Mouse (Mus musculus) MN1 (cell line): ENCODE measurements around the gene Rfx1.

Experiments used
- DNase-seq: peaks from one replicate; pipeline ENCODE4 v3.0.0-alpha.2; 2016; ENCODE audit warnings: low spot score

Gene Rfx1

DNA sequence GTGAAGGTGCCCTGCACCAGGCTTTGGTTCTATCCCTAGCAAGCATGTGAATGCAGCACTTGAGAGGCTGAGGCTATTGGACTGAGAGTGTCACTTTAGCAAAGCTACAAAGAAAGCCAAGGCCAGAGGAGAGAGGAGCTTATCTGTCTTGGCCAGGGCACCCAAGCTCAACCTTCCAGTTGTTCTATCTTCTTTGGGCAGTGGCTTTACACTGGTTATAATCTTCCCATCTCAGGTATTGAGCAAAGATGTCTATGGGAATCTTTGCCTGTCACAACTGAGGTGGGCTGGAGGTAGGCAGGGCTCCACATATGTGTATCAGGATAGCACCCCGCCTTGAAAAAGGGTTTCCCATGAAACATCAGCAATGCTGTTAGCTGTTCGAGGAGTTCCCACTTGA is 6.4 kb upstream of the Rfx1 start:
- no peak for DNase-seq

DNA sequence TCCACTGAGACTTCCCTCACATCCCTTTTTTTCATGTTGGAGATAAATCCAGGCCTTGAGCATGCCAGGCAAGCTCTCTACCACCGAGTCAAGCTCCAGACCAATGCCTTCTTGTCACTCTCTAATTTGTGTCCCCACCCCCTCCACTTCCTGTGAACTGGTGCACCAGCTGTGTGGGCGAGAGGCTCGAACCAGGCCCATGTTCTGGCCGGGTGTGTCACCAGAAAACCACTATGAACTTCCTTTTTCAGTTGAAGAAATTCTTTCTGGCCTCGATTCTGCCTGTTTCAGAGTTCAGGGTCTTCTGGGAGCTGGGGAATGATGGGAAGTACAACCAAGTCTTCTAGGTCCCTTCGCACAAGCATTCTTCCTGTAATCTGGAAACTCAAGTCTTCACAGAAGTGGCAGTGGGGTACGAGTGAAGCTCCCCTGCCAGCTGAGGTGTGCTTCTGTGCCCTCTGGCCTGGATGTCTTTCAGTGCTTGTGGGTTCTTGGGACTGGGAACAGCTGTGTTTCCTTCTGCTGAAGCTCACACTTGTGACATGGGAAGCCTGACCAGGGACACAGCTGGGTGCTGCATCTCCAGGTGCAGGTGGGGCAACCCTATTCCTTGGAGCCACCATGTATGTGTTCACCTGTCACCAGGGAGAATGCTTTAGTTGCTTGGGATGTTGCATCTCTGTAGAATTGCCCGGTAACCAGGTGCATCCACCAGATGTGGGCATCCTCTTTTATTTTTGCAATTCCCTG is 2.6 kb upstream of the Rfx1 start:
- no peak for DNase-seq

DNA sequence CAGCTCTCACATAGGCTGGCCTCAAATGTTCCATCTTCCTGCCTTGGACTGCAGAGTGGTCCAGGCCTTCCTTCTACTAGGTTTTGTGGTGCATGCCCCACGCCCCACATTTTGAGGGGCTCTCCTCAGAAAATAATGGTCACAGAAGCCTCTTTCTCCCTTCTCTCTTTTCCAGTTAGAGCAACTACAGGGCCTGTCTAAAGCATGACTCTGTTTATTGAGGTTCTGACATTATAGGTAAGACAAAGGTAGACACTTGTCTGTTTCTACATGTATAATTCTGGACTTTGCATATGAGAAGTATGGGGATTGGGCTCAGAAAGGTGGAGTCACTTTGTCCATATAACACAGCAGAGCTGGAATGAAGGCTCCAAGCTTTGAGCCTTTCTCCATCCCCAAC is 1.6 kb upstream of the Rfx1 start, which contains the start of gene Gm10643:
TSS of gene Gm10643 (minus strand) at position 101 of the 400 bp plus-strand sequence.
- DNase-seq: no peak

DNA sequence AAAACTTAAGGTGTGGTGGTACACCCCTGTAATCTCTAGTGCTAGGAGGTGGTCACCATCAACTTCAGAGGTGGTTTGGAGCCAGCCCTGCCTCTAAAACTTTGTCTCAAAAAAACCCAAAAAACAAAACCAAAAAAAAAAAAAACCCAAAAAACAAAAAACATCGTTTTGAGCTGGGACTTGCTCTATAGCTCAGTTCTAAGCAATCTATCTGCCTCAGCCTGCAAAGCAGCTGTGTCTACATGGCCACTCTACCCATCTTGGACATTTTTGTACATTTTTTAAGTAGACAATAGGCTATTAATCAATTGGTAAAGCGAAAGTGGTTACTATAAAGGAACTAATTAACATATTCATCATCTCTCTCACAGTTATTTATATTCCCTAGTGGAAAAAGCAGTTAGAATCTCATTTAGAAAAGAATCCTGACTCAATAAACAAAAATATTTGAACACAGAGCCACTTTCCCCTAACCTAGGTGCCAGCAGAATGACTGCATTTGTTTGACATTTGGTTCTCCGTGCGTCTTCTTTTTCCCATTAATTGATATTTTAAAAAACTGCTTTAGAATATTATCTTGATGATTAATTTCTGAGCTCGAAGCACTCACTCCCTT is 1.1 kb upstream of the Rfx1 start:
- no peak for DNase-seq

DNA sequence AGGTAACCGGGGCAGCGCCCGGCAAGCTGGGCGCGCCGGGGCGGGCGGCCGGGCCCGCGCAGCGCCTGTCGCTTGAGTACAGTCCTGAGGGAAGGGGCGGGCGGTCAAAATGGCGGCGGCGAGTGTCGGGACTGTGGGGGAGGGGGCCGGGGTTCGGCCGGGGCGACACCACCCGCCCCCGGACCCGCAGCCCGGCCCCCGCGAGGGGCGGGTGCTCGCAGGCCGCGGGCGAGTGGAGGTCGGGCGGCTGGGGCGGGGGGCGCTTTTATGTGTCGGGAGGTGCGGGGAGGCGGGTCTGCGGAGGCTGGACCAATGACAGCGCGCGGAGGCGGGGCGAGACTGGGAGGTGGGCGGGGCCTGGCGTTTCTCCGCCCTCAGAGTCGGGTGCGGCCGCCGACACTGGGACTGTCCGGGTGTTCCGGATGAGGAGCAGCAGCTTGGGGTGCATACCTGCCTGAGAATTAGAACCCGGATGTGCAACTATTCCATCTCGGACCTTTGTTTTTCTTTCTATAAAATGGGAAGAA is 476 bp downstream of the Rfx1 start:
- peak; percentile 93 for DNase-seq

DNA sequence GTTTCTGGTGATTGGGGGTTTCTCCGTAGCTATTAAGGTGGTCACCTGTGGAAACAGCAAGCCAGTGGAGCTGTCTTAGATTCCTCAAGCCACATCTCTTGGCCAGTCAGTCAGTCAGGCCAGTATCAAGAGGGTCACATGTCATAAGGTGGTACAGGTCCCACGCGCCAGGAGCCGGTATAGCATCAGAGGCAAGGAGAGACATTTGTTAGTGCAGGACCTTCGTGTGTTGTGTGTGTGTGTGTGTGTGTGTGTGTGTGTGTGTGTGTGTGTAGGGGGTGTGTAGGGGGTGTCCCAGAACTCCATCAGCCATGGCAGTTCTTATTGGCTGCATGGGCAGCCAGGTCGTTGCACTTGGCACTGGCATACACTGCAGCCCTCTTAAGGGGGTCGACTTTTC is 1.3 kb downstream of the Rfx1 start:
- DNase-seq: no peak

DNA sequence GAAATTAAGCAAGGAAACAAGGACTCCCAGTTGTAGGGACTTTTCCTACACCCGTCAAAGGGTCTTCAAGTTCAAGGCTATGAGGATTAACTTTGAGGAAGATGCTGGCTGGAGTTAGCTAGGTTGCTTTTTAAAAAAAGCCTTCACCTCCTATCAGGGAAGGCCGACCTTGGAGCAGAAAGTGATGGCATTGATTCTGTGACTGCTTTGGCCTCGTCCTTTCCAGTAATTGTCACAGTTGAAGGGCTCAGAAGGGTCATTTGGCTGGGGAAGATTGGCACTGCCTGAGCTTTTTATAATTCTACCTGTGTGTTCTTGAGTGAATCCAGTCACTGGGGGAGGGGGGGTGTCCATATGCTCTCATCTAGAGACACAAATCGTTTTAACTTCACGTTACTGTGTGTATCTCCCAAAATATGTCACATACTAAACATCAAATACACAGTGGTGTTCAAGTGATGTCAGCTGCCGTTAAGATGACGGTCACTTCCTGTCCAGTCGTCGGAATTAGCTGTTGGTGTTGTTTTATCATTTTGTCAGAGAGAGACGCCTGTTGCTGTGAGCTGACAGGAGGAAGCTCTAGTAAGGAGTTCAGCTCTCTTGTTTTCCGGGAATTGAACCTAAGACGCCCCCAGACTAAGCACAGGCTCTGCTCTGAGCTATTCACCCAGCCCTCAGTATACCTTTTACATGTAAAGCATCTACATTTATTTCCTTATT is 1.8 kb downstream of the Rfx1 start:
- no peak for DNase-seq

DNA sequence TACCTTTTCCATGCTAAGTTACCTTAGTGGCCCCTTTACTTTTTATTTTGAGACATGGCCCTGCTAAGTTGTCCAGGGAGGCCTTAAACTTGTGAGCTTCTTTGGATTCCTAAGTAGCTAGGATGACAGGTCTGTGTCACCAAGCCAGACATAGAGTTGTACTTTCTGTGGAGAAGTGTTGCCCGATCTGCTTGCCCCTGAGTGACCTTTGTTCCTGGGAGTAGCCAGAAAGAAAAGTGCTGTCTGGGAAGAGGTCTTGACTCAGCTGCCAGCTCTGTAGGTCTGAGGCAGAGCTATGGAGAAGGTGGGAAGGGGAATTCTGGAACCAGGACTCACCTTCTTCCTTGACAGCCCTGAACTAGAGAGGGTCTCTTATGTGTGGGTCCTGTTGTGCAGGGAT is 2.5 kb downstream of the Rfx1 start:
- DNase-seq: no peak

DNA sequence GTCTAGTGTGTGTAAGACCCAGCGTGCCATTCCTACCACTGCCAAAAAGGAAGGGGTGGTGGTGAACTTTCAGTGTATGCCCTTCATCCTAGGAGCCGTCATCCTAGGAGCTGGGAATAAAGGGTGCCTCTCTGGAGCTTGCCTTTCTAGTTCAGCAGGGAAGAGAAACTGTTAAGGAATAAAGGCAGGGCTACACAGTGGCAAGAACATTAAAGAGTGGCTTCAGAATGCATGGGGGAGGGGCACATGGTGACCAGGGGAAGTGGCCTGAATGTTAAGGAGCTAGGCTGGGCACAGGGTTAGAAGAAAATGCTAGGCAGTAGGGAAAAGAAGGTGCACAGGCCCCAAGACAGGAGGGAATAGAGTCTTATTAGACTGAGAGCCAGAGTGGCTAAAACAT is 3.1 kb downstream of the Rfx1 start:
- DNase-seq: no peak

DNA sequence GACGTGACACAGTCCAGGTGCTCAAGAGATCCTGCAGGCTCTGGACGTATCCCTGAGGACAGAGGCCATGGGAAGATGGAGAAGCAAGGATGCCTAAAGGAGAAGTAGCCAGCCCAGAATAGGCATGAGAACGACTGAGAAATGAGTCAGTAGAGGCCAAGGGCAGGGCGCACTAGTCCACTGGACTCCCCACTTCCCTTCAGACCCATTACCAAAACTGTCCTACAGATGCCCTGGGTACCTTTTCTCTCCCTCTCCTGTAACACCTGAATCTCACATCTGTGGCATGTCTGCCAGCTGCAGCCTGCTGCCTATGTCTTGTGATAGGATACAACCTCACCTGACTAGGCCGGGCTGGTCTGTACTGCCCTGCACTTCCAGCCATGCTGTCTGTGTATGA is 3.6 kb downstream of the Rfx1 start:
- no peak for DNase-seq

DNA sequence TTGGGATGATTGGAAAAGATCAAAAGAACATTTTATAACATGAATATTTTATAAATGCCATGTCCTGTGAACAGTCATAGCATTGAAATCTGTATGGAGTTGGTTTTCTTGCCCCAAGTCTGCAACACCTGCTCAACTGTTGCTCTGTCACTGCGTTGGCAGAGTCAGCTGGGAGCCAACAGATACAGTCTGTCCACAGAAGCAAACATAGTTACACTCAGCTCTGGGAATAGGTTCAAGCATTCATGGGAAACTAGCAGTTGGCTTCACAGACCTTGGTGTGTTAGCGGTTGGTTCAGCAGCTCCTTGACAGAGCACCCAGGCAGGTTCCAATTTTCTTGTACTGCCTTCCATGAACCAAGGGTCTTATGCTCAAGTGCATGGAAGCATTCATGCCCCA is 4.0 kb downstream of the Rfx1 start:
- DNase-seq: no peak

DNA sequence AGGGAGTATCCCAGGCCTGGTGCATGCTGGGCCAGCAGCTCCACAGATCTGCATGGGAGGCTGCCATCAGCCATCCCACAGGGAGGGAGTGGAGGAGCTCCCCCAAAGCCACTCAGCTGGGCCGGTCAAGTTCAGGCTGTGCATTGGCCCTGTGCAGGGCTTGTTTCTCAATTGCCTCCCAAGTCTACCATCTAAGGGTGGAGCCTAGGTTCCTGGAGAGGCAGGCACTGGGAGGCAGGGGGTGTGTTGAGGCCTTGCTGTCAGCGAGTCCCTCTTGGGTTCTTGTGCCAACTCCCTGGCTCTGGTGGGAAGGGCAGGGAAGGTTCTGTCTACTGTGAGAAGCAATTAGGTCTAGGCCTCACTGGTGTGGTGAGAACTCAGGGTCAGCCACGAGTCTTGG is 5.3 kb downstream of the Rfx1 start:
- no peak for DNase-seq

DNA sequence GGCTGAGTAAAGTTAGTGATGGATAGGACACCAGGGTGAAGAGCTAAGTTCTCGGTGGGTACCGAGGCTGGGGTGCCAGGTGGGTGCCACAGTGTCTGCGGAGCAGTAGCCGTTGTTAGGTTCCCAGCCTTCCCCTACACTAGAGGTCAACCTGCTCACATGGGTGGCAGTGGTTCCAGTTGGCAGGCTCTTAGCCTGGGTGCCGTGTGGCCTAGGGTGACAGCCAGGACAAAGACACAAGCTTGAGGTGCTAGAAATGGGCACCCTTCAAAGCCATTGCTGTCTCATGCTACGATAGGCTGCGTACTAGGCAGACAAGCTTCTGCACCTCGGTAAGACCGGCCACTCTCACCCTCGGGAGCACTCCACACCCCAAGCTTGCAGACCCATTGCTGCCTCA is 5.7 kb downstream of the Rfx1 start:
- no peak for DNase-seq

DNA sequence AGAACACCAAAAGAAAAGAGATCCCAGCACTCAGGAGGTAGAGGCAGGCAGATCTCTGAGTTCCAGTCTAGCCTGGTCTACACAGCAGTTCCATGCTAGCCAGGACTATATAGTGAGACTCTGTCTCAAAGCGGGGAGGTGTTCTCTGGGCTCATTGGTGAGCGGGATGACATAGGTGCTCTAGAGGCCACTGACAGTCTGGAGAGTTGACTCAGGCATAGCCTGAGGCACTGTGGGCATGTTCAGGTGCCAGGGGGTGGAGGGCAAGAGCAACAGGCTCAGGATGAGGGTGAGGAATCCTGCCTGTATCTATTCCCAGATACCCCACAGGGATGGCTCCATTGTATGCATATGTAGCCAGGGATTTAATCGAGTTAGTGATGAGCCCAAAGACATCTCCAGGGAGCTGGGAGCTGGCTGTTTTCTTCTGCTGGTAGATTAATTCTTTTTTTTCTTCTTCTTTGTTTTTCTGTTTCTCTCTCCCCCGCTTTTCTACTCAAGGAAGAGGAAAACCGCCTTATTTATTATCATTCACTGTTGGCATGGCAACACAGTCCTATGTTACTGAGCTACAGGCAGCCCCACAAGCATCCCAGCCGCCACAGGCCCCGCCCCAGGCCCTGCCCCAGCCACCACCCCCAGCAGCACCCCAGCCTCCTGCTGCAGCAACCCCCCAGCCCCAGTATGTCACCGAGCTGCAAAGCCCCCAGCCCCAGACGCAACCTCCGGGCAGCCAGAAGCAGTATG is 6.8 kb downstream of the Rfx1 start:
- peak; percentile 55 for DNase-seq

DNA sequence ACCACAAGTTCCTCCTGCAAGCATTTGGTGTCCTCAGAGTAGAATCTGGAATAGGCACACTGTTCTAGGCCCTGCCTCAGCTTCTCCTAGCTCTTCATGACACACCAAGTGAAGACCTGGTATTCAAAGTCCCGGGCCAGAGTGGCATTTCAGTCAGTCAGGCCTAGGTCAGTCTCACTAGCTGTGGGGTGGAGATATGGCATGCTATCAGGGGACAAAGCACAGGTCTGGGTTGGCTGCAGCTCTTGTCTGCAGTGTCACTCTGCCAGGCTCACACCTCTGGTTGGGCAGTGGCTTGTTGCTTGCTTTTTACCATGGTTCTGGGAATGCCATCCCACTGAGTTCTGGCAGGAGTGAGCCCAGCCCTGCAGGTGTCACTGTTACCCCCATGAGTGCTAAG is 9.8 kb downstream of the Rfx1 start:
- no peak for DNase-seq

DNA sequence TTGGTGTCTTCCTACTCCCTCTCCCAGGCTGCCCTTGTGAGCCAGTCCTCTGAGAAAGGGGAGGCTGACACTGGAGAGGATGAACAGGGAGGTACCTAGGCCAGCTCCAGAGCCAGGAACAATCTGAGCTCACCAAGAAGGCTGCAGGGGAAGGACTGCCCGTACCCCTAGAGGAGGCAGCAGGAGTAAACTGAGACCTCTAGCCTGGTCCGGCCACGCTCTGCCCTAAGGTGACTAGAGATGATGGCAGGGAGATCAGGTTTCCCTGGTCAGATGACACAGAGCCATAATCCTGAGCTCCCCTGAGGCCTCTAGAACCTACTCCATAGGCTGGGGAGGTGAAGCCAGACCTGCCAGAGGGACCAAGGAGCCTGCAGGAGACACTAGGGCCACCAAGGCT is 10.2 kb downstream of the Rfx1 start:
- DNase-seq: no peak

DNA sequence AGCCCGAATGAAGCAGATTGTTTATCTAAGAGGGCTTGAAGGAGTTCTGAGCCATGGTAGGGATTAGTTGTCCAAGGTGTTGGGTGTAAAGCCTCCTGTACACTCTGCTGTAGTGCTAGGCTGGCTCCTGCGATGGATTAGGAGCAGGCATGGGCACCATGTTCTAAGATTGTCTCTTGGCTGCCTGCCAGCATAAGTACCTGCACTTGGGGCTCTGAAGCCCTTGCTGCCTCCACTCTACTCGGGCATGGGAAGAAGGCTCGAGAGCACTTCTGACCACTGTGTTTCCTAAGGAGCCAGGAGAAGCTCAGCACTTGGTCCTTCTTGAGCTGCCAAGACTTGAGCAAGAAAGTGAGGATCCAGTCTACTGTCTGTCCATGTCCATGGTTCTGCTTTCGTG is 12.6 kb downstream of the Rfx1 start:
- no peak for DNase-seq

DNA sequence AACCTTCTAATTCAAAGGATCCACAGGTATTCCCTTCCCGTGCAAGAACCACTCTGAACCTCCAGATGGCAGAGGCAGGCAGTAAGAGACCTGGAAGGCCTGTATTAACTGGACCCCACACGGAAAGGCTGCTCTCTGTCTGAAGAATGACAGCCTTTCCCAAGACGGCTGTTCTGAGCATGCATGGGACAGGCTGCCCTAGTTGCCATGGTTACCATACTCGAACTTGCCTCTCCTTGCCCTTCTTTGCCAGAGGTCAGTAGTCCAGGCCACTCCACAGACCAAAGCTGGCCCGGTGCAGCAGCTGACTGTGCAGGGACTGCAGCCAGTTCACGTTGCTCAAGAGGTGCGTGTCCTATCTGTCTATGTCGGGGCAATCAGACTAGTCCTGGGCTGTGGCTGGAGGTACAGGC is 17.2 kb downstream of the Rfx1 start:
- peak; percentile 83 for DNase-seq

DNA sequence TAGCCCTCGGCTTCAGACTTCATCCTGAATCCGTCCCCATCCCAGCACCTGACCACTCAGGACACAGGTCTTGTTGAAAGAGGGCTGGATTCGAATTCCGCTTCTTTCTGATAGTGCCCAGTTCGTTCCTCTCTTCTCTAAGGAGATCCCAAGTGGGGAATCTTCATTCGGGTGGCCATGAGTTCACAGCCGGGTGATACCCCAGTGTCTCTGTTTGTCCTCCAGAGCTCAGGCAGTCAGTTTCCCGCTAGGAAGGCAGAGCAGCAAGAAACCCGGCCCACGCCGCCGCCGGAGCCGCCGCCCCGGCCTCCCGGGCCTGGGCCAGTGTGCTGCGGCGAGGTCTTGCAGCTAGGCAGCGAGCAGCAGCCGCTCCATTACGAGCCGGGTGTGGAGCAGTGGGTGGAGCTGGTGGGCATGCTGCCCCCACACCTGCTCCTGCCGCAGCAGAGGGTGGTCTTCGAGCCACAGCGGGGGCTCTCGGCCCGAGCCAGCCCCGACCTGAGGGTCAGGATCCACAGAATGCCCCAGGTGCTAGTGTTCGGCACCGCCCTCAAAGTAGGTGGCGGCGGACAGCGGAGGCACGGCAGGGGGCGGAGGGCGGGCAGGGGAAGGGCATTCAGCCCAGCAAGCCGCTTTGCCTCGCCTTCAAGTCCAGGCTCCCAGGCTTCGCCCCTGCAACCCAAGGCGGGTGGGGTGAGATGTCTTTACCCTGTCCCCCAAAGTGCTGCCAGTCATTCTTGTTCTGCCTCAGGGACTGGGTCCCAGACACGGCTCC is 17.9 kb downstream of the Rfx1 start:
- DNase-seq: no peak

DNA sequence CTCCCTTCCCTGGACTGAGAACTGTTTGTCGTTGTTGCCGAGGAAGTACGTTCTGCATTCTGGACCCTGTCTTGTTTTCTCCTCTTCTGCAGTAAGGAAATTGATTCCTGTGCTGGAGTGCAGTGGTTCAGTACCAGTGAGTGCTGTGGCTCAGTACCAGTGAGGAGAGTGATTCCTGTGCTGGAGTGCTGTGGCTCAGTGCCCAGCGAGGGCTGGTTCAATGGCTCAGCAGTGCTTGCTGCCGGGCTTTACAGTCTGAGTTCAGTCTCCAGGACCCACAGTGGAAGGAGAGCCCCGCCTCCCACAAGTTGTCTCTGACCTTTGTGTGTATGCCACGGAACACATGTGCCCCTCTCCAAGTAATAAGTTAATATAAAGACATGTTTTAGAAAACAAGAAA is 20.5 kb downstream of the Rfx1 start:
- no peak for DNase-seq

DNA sequence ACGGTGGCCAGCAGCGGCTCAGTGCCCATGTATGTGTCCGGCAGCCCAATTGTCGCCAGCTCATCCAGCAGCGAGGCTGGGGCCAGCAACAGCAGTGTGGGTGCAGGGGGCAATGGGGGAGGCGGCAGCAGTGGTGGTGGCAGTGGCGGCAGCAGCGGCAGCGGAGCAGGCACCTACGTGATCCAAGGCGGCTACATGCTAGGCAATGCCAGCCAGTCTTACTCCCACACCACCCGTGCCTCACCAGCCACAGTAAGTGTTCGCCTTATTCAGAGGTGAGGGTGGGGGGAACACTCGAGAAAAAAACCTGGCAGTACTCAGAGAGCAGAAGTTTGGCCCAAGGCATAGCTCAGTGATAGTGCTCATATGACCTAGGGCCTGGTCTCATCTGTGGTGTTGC is 21.2 kb downstream of the Rfx1 start:
- no peak for DNase-seq

DNA sequence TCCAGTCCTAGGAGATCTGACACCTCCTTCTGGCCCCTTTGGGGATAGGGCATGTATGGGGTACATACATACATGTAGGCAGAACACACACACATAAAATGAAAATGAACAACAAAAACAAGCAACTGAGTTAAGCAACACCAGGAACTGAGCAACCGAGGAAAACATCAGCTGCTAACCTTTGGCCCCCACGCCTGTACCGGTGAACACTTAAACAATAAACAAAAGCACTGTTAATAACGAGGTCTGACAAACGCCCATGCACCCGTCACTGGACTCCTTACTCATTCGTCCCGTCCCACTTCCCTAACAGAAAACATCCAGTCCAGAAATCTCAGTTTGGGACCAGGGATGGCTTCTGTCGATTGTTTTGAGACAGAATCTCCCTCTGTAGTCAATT is 22.6 kb downstream of the Rfx1 start:
- no peak for DNase-seq
